Mouse (Mus musculus) brain, embryonic 14.5 days (tissue): ENCODE data around the gene Map3k12.

Source experiments
- CTCF ChIP-seq: fragments of 200-500 bp; IDR thresholded peaks from 2 replicates; pipeline ENCODE4 v1.5.1; 2012; ENCODE audit warnings: inconsistent platforms, mild to moderate bottlenecking, moderate library complexity, borderline replicate concordance; ENCODE audit not compliant: insufficient read depth, insufficient read length; ENCODE audit errors: extremely low read depth
- POLR2A ChIP-seq: fragments of 200-500 bp; IDR thresholded peaks from 2 replicates; pipeline ENCODE4 v1.6.1; 2012; ENCODE audit warnings: mild to moderate bottlenecking, inconsistent platforms, borderline replicate concordance; ENCODE audit not compliant: poor library complexity, insufficient read depth, insufficient read length, severe bottlenecking; ENCODE audit errors: extremely low read depth

DNA sequence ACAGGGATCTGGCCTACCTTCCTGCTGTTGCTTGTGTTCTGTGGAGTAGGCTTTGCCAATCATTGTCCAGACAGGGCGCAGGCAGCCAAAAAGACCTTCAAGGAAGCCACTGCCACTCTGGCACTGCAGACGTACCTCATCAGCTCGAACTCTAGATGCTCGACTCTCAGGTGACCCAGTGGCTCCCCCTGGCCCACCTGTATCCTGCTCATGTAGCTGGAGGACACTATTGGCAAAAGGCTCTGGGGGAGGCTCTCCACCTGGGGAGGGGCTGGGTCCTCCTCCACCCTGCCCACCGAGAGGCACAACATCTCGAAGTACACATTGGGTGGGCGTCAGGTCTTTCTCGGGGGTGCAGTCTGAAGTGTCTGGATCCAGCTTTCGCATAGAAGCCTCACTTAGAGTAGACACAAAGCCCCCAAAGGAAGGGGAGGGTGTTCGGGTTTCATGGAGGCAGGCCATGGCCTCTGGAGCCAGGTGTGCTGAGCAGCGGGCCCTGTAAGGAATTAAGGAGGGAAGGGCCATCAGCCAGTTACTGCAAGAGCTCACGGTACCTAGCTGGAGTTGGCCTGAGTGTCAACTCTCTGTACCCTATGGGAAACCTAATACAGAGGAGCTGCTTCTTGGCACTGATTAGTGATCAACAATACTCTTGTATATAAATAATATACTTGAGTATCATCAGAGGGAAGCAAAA, 11.6 kb downstream of the Map3k12 start:
- TF ChIP-seq CTCF: no peak
- TF ChIP-seq POLR2A: no peak
